Mouse (Mus musculus): ENCODE measurements around the gene Trir.

GRCm38 (mm10) chr8:84985684-84986378 is 40.8 kb upstream of the Trir start:
- TF ChIP-seq CHD2 (IDR thresholded peaks at IDR 0.05; ENCODE audit: low read depth, low read length) (no peak), MAFK (IDR thresholded peaks at IDR 0.05; ENCODE audit: insufficient read depth, low read depth, low read length) (no peak), ZNF384 (IDR thresholded peaks at IDR 0.05; ENCODE audit: low read depth, low read length) (no peak), HCFC1 (IDR thresholded peaks at IDR 0.05; ENCODE audit: borderline replicate concordance, insufficient read depth, low read length) (peak; percentile 35; the same call in 1 of the 2 replicates), ZC3H11A (IDR thresholded peaks at IDR 0.05; ENCODE audit: borderline replicate concordance, low read depth, low read length) (no peak)
